Mouse (Mus musculus) myocyte (in vitro differentiated cells): ENCODE data around the gene Brd7. TPM values are rescaled to one million over a fixed set of nuclear protein-coding genes. Genes with fewer than 3 reads are reported as not detected.
A peak's percentile ranks its signal among the peaks of the same experiment; 100 is the strongest.

ENCODE experiments used
- H3K27me3 ChIP-seq: one replicate; pipeline ENCODE4 v1.6.1; 2011; ENCODE audit not compliant: control insufficient read depth, insufficient read depth, insufficient read length
- H3K36me3 ChIP-seq: one replicate; pipeline ENCODE4 v1.6.1; 2011; ENCODE audit not compliant: control insufficient read depth, insufficient read depth
- H3K4me2 ChIP-seq: one replicate; pipeline ENCODE4 v1.6.1; 2011; ENCODE audit warnings: low read depth, control low read depth
- H3K4me3 ChIP-seq: one replicate; pipeline ENCODE4 v1.5.1; 2011; ENCODE audit warnings: mild to moderate bottlenecking, control low read depth, moderate library complexity
- H3K79me2 ChIP-seq: one replicate; pipeline ENCODE4 v1.6.1; 2011; ENCODE audit not compliant: control insufficient read depth, insufficient read depth
- H3ac ChIP-seq: one replicate; pipeline ENCODE4 v1.6.1; 2011; ENCODE audit not compliant: control insufficient read depth, insufficient read length
- CEBPB ChIP-seq: IDR thresholded peaks from 2 replicates; pipeline ENCODE4 v1.6.1; 2011; ENCODE audit warnings: mild to moderate bottlenecking, moderate library complexity; ENCODE audit not compliant: poor library complexity, insufficient read depth, severe bottlenecking
- E2F4 ChIP-seq: IDR thresholded peaks from one replicate; pipeline ENCODE4 v1.6.1; 2011; ENCODE audit warnings: mild to moderate bottlenecking, control low read depth, moderate library complexity; ENCODE audit not compliant: insufficient read depth
- MAX ChIP-seq: IDR thresholded peaks from one replicate; pipeline ENCODE4 v1.6.1; 2011; ENCODE audit warnings: low read depth, mild to moderate bottlenecking, control low read depth
- MYOD1 ChIP-seq, 3 experiments: IDR thresholded peaks; one replicate each; pipeline ENCODE4 v1.6.1; 2011; ENCODE audit warnings: control low read depth in 2 of 3, low read depth in 2 of 3, mild to moderate bottlenecking in 2 of 3, moderate library complexity in 1 of 3; ENCODE audit not compliant: insufficient read length in 2 of 3, control insufficient read depth in 1 of 3
- MYOG ChIP-seq, 3 experiments: IDR thresholded peaks; one replicate each; pipeline ENCODE4 v1.6.1; 2011; ENCODE audit warnings: control low read depth in 2 of 3, low read depth in 2 of 3, mild to moderate bottlenecking in 2 of 3; ENCODE audit not compliant: insufficient read length in 2 of 3, control insufficient read depth in 1 of 3, insufficient read depth in 1 of 3
- POLR2A ChIP-seq: IDR thresholded peaks from one replicate; pipeline ENCODE4 v1.6.1; 2011; ENCODE audit warnings: low read depth, mild to moderate bottlenecking, control low read depth, moderate library complexity; ENCODE audit not compliant: insufficient read length
- POLR2AphosphoS2 ChIP-seq: IDR thresholded peaks from one replicate; pipeline ENCODE4 v1.6.1; 2011; ENCODE audit warnings: low read depth, control low read depth; ENCODE audit not compliant: insufficient read length
- REST ChIP-seq: IDR thresholded peaks from one replicate; pipeline ENCODE4 v1.6.1; 2011; ENCODE audit warnings: mild to moderate bottlenecking, control low read depth, moderate library complexity; ENCODE audit not compliant: insufficient read depth, insufficient read length
- SRF ChIP-seq: IDR thresholded peaks from one replicate; pipeline ENCODE4 v1.6.1; 2011; ENCODE audit warnings: low read depth; ENCODE audit not compliant: control insufficient read depth, insufficient read length
- TCF12 ChIP-seq: IDR thresholded peaks from one replicate; pipeline ENCODE4 v1.6.1; 2011; ENCODE audit warnings: mild to moderate bottlenecking, control low read depth; ENCODE audit not compliant: poor library complexity, insufficient read depth, severe bottlenecking
- TCF3 ChIP-seq: IDR thresholded peaks from one replicate; pipeline ENCODE4 v1.6.1; 2011; ENCODE audit warnings: low read depth, control low read depth; ENCODE audit not compliant: insufficient read length
- USF1 ChIP-seq: IDR thresholded peaks from one replicate; pipeline ENCODE4 v1.6.1; 2011; ENCODE audit warnings: low read depth, mild to moderate bottlenecking, control low read depth, moderate library complexity
- polyA plus RNA-seq: library from polyadenylated mRNA; unstranded; fragments of >200 nt; fragmentation: generic; extraction: Trizol; gene quantifications from one replicate; pipeline ENCODE4 v1.2.1, GENCODE M21; 2012; ENCODE audit warnings: missing spikeins

Brd7 gene
- polyA plus RNA-seq, 1 experiment: 52.7 TPM

GRCm38 (mm10) chr8:88289901-88290300 is 72.1 kb downstream of the Brd7 start:
- no peaks in the 10 kb centered on the region for H3K27me3 ChIP-seq
- no peaks in the 10 kb centered on the region for H3K36me3 ChIP-seq
- H3K79me2 ChIP-seq: peaks cover 89% of the 10 kb centered on the region
- TF ChIP-seq REST (no peak), MAX (no peak), USF1 (no peak), MYOD1 (IDR thresholded peaks at IDR 0.05; ENCODE audit: control insufficient read depth in 1 of 3, insufficient read length in 2 of 3, low read depth in 2 of 3) (no peak), E2F4 (no peak), POLR2AphosphoS2 (no peak), TCF3 (no peak), SRF (no peak), MYOG (IDR thresholded peaks at IDR 0.05; ENCODE audit: control insufficient read depth in 1 of 3, insufficient read depth in 1 of 3, insufficient read length in 2 of 3, low read depth in 2 of 3) (no peak), TCF12 (no peak), CEBPB (no peak), POLR2A (no peak)
- peak overlapping the region; percentile 82 for H3K4me2 ChIP-seq
- H3K4me3 ChIP-seq: no peak overlapping the region
- no peak overlapping the region for H3ac ChIP-seq

GRCm38 (mm10) chr8:88288622-88289242 is 73.3 kb downstream of the Brd7 start:
- Histone ChIP-seq H3K4me2 (peak overlapping the region; percentile 82), H3ac (no peak overlapping the region), H3K27me3 (no peaks in the 10 kb centered on the region), H3K79me2 (peaks cover 78% of the 10 kb centered on the region), H3K4me3 (peak overlapping the region; percentile 8), H3K36me3 (no peaks in the 10 kb centered on the region)
- TF ChIP-seq MYOD1 (IDR thresholded peaks at IDR 0.05; ENCODE audit: control insufficient read depth in 1 of 3, insufficient read length in 2 of 3, low read depth in 2 of 3): peak in 1 of 3 experiments; percentile 2
- no peak for TF ChIP-seq MYOG (IDR thresholded peaks at IDR 0.05; ENCODE audit: control insufficient read depth in 1 of 3, insufficient read depth in 1 of 3, insufficient read length in 2 of 3, low read depth in 2 of 3)

GRCm38 (mm10) chr8:88286421-88286960 is 75.5 kb downstream of the Brd7 start:
- H3ac ChIP-seq: no peak overlapping the region
- no peak for TF ChIP-seq E2F4
- no peak for TF ChIP-seq MYOD1 (IDR thresholded peaks at IDR 0.05; ENCODE audit: control insufficient read depth in 1 of 3, insufficient read length in 2 of 3, low read depth in 2 of 3)
- TF ChIP-seq POLR2A: no peak
- TF ChIP-seq USF1: no peak
- no peak for TF ChIP-seq REST
- no peak for TF ChIP-seq MYOG (IDR thresholded peaks at IDR 0.05; ENCODE audit: control insufficient read depth in 1 of 3, insufficient read depth in 1 of 3, insufficient read length in 2 of 3, low read depth in 2 of 3)
- no peak for TF ChIP-seq MAX
- TF ChIP-seq TCF3: no peak
- no peak for TF ChIP-seq SRF
- no peak for TF ChIP-seq TCF12
- no peak for TF ChIP-seq CEBPB
- no peak for TF ChIP-seq POLR2AphosphoS2
- no peaks in the 10 kb centered on the region for H3K27me3 ChIP-seq
- peaks cover 59% of the 10 kb centered on the region for H3K79me2 ChIP-seq
- H3K4me3 ChIP-seq: no peak overlapping the region
- H3K36me3 ChIP-seq: no peaks in the 10 kb centered on the region
- H3K4me2 ChIP-seq: peak overlapping the region; percentile 92

- no peaks in the 10 kb centered on the region for H3K27me3 ChIP-seq
- H3K79me2 ChIP-seq: peaks cover 52% of the 10 kb centered on the region
- H3K4me2 ChIP-seq: peak overlapping the region; percentile 92
- no peaks in the 10 kb centered on the region for H3K36me3 ChIP-seq
- H3K4me3 ChIP-seq: peak overlapping the region; percentile 7
- TF ChIP-seq MYOD1 (IDR thresholded peaks at IDR 0.05; ENCODE audit: control insufficient read depth in 1 of 3, insufficient read length in 2 of 3, low read depth in 2 of 3) (peak in 2 of 3 experiments; percentile 73 to 83), USF1 (no peak), MYOG (IDR thresholded peaks at IDR 0.05; ENCODE audit: control insufficient read depth in 1 of 3, insufficient read depth in 1 of 3, insufficient read length in 2 of 3, low read depth in 2 of 3) (peak; percentile 61 to 88 (median 62)), TCF12 (peak; percentile 68), TCF3 (no peak)
- no peak overlapping the region for H3ac ChIP-seq
These were observed 76.3 kb downstream of the Brd7 start for GRCm38 (mm10) chr8:88285469-88286356.
